Mouse (Mus musculus) kidney, postnatal 14 days (tissue): Measurements from ENCODE around the gene 4933416C03Rik.

Experiments used
- DNase-seq: peaks from one replicate; pipeline ENCODE4 v3.0.0; 2022; ENCODE audit warnings: mixed read lengths

4933416C03Rik gene

DNA sequence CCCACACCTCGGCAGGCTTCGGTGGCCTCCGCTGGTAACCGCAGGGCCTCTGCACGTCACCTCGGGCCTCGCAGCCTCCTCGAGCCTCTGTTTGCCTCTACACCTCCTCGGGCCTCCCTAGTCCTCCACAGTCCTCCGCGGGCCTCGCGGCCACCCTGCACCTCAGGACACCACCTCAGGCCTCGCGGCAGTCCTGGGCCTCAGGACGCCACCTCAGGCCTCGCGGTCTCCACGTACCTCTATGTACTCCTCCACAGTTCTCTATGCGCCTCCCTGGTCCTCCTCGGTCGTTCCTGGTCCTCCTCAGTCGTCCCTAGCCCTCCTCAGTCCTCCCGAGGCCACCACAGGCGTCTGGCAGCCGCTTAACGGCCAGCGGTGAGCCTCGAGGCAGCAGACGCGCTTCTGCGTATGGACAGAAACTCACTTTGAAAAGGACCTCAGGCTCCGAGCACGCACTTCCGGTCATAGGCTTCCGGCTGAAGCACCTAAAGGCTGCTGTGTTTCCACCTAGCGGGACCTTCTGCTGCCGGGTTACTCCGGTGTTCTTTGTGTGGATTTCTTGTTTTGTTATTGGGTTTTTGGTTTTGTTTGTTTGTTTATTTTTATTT, at the start of gene 4933416C03Rik:
Gene 4933416C03Rik (minus strand): TSS at position 51 of the 608 bp plus-strand sequence.
- no peak for DNase-seq

DNA sequence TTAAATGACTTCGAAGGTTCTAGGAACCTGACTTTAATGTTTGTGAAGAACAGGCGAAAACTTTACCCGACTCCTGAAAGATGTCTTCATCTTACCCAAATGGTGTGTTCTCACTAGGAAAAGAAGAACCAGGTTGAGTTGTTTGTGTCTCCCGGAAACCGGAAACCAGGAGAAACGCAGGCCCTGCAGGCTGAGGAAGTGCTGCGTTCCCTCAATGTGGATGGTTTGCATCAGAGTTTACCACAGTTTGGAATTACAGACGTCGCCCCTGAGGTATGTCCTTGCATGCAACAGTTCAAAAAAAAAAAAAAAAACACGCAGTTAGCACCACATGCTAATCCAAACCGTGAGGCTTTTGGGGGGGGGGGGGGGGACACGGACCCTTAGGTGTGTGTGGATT, 48.6 kb upstream of the 4933416C03Rik start:
- DNase-seq: no peak

DNA sequence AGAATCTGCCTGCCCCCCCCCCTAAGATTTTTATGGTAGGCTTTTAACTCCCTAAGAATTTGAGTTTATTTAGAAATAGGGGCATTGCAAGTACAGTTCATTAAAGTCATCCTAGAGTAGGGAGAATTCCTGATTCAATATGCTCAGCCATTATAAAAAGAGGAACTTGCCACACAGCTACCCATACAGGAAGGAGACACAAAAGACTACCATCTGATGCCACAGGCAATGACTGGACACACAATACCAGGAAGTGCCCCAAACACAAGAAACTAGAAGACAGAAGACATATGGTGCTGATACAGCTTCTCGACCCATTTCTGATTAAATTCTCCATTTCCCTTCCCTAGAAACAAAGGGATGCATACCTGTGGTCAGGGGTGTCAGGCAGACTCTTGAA, 43.0 kb upstream of the 4933416C03Rik start:
- no peak for DNase-seq

DNA sequence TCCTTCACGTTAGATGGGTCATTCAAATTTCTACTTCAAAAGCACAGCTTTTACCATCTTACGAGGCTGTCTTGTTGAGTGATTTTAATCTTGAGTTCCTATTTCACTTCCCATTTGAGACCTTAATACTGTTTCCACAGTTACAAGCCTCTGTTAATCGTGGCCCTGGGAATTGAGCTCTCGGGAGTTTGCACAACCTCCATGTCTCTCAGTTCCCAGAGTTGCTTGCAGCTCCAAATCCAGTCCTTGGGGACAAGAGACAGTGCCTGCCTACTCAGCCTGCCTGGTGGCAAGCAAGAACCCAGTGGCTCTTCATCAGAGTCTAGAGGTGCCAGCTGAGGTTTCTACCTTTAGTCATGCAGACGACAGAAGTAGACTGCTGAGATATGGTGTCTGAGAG, 41.0 kb upstream of the 4933416C03Rik start:
- DNase-seq: no peak

DNA sequence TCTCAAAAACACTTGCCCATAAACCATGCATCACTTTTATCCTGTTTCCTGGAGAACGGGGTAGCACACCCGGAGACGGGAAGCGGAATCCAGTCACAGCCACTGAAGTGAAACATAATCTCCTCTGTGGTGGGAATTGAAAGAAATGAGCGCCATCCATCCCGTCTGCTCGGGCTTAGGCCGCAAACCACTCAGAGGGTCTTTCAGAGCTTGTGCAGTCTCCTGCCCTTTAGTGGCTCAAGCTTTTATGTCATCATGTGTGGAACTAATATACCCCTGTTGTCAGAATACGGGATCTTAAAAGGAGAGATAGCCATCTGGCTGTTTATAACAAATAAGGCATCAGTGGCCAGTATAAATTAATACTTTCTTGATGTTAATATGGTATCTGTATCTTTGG, 32.4 kb upstream of the 4933416C03Rik start:
- DNase-seq: no peak

DNA sequence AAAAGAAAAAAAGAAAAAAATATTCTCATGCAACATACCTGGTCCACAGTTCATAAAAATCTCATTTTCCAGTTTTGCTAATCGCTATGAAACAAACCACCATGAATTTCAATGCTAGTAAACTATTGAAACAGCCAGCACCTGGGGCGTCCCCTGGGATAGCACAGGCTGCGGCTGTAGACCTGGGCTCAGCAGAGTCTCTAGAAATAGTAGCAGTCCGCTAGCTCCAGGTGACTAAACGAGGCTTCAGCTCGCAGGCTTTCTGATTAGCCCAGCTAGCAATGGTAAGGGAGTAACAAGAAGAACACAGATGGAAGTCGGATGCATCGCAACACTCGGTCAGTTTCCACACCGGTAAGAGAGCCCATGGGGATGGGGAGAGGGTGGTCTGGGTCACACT, 30.0 kb upstream of the 4933416C03Rik start:
- DNase-seq: no peak

DNA sequence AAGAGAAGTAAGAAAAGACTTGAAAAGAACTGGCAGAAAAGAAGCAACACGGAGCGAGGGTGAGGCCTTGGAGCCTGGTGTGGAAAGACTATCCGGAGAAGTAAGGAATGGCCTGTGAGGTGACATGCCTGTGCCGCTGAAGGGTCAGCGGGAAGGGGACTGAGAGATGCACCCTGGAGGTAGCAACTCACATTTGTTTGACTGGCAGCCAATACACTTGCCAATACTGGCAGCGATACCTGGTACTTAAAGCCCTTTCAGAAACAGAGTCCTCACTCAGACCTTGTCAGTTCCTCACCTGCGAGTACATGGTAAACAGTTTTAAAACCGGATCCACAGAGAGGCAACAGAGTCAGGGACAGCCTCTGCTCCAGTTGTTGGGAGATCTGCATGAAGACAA, 26.5 kb upstream of the 4933416C03Rik start:
- DNase-seq: no peak

DNA sequence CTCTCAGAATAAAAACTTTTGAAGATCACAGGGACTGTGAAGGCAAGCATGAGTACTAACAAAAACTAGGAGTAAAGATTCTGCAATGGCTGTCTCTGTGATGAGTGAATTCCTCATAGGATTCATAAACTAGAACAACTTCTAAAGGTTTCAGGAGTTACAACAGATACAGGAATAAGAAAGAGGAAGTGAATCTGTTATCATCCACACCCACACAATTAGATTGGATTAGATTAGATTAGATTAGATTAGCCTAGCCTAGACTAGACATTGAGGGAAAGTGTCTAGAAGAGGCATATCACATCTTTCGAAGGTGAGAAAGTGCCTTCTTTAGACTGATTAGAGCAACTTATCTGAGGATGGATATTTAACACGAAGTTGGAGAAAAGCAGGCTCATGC, 21.5 kb upstream of the 4933416C03Rik start:
- DNase-seq: no peak

DNA sequence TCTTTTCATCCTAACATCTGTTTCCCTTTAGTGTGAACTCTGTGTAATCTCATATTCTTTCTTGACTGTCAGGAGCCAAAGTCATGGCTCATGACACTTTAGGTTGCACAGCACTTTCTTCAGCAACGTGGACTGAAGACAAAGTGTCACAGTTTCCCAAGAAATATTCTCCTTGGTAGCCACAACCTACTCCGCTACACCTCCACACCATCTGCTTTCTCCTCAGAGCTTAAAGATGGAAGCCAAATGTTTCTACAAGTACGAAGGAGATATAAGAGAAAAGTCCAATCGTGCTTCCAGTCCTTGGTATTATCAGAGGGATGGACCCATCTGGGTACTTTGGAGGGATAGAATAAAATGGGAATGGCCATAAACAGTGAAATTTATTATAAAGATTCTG, 18.5 kb upstream of the 4933416C03Rik start:
- DNase-seq: no peak

DNA sequence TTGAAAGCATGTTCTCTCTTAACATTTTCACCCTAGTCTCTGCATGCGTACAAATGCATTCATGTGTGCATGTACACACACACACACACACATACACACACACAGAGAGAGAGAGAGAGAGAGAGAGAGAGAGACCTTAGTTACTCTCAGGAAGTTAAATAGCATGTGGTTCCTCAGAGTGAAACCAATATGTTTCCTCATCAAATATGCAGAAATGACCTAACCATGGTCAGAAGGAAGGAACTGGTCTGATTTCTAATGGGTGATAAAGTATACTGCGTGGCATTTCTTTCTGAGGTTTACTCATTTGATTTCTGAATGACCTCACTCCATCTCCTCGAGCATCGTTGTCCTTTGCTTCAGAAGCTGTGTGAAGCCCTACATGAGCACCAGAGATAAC, 17.5 kb upstream of the 4933416C03Rik start:
- DNase-seq: no peak

DNA sequence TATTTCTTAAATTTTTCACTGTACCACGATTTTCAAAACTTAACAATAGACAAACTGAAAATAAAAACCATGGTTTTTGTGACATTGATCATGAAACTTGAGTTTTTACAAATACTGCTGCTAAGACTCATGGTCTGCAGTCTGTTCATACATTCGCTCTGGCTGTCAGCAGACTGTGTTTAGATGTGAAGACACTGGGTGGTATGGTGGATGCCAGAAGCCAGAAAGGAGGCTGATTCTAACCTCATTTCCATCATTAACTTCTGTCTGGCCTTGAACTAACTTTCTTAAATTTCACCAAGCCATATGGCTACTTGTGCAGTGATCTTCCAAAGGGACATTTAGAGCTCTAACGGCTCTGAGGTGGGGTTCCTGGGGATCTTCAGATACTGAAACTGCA, 16.7 kb upstream of the 4933416C03Rik start:
- no peak for DNase-seq

DNA sequence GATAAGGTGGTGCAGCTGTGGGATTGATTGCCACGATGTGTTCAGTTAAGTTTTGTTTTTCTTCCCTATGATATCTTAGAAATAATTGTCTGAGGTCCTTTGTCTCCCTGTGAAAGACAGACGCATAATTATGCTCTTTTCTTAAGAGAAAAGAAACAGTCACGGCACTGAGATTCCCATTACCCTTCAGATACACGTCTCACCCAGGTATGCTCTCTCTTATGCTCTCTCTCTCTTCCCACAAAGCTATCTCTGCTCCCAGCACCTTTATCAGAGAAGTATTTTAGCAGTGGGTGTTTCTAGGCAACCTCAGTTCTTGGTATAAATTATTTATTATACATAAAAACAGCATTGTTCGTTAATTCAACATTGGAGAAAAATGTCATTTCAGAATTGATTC, 11.6 kb upstream of the 4933416C03Rik start:
- DNase-seq: no peak

DNA sequence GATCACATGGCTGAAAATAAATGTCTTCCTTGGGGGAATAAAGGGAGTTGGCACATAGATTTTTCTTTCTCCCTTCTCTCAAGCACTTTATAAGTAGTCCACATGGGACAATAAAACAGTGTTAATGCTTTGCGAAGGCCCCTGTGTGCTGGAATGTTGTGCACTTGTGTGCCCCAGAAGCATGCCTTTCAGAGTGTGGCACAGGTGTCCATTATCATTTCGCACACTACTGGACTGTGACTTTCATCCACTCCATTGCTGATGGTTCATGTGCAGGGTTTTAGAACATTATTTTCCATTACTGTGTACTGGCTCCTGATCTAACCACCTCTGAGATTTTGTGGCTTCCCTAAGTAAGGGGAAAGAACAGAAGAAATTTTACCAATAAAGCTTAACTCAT, 10.1 kb upstream of the 4933416C03Rik start:
- no peak for DNase-seq

DNA sequence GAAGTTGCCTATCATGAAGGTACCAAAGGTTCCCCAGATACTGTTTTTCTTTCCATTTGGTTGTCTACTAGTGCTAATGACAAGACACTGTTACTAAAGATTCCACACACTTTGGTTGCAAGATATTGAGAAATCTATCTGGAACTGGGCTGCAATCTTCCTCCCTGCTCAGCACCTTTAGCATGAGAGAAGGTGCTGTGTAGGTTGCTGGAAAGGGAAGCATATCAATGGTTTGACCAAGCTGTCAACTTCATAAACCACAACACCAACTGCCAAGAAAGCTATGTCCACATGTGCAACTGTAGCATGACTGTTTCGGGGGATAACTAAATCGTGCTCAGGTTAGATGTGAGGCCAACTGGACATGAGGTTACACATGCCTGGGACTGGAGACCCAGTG, 7.7 kb upstream of the 4933416C03Rik start:
- DNase-seq: no peak

DNA sequence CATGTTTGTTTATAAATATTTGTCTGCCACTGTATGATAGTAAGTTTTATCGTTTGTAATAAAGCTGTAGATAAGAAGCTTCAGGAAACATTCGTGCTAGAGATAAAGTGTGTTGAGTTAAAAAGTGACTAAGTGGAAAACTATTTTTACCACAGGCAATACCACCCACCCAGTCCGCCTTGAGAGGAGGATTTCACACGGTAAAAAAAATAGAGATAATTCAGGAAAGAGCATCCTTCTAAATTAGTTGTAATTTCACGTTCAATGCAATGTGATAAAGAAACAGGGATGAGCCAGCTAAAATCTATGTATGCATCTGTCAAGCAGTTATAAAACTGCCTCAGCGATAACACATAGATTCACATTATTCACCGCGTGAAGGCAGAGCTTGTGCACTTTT, 3.3 kb upstream of the 4933416C03Rik start:
- no peak for DNase-seq

DNA sequence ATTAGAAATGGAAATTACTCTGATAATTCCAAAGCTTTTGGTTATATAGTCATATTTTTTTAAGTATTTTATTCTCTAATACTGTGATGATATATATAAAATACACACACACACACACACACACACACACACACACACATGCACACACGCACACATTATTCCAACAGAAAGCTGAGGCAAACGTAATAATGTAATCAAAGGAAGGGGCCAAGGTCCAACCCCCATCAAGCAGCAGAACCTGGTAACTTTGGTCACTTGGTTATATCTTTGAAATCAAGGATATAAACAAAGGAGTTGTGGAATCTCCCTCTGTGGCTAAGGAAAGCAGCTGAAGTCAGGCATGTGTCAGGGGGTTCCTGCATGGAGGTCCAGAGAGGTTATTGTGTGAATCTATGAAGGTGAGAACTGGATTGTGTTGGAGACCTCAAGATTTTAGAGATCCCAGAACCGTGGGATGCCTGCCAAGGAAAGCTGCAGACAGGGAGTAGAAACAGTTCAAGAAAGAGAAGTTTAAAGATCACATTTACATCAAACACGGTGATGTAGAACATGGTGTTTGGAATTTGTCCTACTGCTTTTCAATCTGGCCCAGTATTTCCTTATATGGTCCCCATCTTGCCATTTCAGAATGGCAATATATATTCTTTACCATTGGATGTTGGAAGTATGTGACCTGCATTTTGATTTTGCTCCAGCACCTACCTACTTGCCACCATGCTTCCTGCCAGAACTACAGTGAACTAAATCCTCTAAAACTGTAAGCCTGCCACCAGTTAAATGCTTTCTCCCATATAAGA, 2.4 kb upstream of the 4933416C03Rik start:
- no peak for DNase-seq

DNA sequence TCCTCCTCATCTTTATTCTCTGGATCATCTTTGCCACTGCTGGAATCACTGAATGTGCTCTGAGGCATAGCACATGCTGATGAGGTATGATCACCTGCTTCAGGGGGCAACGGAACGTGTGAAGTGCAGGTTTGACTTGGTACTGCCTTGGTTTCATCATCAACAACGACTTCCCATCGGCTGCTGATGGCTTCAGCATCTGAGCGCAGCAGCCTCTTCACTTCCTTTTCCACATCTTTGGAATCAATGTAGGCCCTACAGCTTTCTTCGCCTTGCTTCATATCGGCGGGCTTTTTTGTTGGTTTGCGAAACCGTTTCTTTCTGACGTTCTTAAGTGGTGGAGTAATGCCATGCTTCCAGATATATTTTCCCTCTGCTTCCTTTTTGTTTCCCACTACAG, 849 bp downstream of the 4933416C03Rik start:
- DNase-seq: no peak

DNA sequence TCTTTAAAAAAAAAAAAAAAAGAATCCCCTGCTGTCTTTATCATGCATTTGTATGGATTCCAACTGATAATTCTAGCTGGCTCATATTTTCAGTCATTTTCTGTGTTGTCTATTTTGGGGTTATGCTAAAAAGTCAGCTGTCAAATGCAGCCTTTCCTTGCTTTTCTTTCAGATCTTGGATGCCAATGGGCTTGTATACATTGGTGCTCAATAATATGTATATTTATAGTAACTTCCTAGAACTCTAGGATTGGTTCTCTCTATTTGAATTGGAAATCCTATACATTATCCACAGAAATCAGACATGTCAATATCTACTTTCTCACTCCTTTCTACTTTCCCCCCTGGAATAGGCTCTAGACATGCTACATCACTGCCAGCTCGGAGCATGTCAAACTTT, 5.0 kb downstream of the 4933416C03Rik start:
- DNase-seq: no peak

DNA sequence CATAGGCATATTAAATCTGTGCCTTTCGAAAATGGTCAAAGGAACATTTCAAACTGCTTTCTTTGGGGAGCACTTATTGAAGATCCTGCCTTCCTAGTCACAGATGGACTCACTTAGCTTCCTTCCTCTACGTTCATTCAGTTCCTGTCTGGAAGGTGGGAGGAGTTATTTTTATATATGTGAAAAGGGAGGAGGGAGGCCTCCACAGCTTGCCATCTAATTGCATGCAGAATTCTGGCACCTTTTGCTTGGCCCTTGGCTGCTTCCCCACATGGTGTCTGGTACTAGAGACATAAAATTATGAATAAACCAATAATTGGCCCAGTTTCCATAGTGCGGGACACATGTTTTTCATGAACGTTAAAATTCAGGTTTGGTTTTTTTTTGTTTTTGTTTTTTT, 5.5 kb downstream of the 4933416C03Rik start:
- no peak for DNase-seq

DNA sequence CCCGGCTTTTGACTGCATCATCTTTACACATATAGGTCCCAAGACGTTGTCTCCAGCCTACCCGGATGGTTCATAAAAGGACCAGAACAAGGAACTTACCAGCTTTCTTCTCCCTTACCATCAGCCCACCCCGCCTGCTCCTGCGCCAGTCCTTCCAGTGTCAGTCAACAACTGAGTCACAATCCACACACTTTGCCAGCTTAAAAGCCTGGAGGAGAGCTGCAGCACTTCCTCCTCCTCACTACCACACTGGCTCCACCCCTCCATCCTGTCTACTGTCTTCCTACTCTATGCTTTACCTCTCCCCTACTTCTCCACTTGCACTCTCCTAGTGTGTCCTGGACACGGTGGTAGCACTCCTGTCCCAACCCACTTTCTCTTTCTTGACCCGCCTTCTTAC, 15.2 kb downstream of the 4933416C03Rik start:
- DNase-seq: no peak

DNA sequence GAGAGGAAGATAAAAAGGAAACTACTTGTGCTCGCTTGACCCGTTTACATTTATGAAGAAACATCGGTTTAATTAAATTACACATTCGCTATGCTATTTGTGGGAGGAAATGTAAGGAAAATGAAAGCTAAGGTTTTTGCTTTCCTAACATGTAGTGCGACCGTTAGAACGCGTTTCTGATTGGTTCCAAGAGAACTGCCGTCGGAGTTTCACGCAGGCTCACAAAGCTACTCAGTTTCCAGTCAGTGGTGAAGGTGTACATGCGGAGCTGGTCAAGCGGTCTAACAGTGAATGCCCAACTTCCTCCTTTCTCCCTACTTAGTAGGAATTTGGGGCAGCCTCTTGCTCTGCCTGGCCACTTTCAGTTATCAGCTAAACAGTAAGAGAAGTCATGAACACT, 17.3 kb downstream of the 4933416C03Rik start:
- DNase-seq: no peak

DNA sequence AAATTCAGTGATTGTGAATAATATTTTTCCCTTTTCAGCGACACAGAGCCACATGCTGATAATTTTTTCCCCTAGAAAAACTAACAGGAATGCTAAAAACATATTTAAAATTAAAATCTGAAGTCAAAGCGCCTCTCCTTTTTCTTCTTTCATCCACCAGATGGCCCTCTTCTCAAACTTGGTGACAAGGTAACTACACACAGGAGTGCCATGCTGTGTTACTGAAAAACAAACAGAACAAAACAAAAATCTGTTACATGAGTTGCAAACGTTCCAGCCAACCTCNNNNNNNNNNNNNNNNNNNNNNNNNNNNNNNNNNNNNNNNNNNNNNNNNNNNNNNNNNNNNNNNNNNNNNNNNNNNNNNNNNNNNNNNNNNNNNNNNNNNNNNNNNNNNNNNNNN, 29.8 kb downstream of the 4933416C03Rik start:
- peak; percentile 3 for DNase-seq

DNA sequence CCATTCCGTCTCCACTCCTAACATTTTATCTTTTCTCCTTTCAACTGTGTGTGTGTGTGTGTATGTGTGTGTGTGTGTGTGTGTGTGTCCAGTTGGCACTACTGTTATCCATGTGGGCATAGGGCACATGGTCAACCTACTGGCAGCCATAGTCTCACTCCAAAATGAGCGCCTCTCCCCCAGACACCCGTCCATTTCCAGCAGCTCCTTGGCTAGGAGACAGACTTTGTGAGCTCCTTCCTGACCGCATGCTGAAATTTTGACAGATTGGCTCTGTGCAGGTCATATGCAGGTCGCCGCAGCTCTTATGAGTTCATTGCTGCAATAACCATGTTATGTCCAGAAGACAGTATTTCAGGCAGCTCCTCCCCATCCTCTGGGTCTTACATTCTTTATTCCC, 32.9 kb downstream of the 4933416C03Rik start:
- DNase-seq: no peak

DNA sequence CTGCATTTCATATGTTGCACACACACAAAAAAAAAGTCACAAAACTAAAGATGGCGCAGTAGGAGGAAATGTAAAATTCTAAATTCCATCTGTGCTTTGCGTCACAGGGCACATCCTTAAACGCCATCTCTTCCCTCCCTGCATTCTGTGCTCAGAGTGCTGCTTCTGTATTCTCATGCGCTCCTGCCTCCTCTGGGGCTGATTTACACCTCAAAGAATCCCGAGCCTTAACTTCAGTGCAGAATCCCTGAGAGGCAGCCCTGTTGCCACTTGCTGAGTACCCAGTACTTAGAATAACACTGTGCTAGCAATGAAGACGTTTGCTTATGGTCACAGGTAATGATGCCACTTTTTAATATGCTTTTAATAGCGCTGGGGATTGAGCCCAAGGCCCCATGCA, 34.3 kb downstream of the 4933416C03Rik start:
- DNase-seq: no peak

DNA sequence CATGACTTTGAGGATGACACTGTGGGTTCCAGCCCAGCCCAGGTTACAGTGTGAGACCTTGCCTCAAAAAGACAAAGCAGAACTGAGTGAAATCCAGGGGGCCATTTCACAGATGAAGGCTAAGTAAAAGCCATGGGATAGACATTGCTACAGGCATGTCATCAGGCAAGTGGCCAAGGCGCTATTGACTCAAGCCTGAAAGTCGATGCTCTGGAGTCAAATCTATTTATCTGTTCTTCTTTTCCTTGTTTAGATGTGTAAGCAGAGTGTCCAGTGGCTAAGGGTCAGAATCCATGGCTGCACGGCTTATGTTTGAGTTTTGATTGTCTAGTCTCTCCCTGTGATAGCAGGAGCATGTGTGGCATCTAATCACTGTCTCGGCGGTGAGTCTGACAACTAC, 35.1 kb downstream of the 4933416C03Rik start:
- DNase-seq: no peak
